Mouse (Mus musculus) embryonic facial prominence, embryonic 12.5 days (tissue): Measurements from ENCODE around the gene Zfp740. TPM values are rescaled to one million over a fixed set of nuclear protein-coding genes. Genes with fewer than 3 reads are reported as not detected.

Experiments
- ATAC-seq: fragments of 200-750 bp; cut with Nextera tagmentation; 2 replicates; pipeline ENCODE4 v1.8.0; 2017; ENCODE audit not compliant: insufficient number of reproducible peaks, insufficient read depth, low FRiP score, low TSS enrichment
- H3K27ac ChIP-seq: fragments of 300-500 bp; sonication (generic); 2 replicates; pipeline ENCODE4 v1.5.1; 2016; ENCODE audit warnings: mild to moderate bottlenecking
- H3K27me3 ChIP-seq: fragments of 300-500 bp; sonication (generic); 2 replicates; pipeline ENCODE4 v1.6.1; 2016; ENCODE audit warnings: mild to moderate bottlenecking, moderate library complexity
- H3K36me3 ChIP-seq: fragments of 300-500 bp; sonication (generic); 2 replicates; pipeline ENCODE4 v1.6.1; 2016; ENCODE audit warnings: mild to moderate bottlenecking
- H3K4me1 ChIP-seq: fragments of 300-500 bp; sonication (generic); 2 replicates; pipeline ENCODE4 v1.6.1; 2016
- H3K4me2 ChIP-seq: fragments of 300-500 bp; sonication (generic); replicated peaks from 2 replicates; pipeline ENCODE4 v1.6.1; 2016; ENCODE audit warnings: mild to moderate bottlenecking, moderate library complexity
- H3K4me3 ChIP-seq: fragments of 300-500 bp; sonication (generic); 2 replicates; pipeline ENCODE4 v1.5.1; 2016; ENCODE audit warnings: mild to moderate bottlenecking
- H3K9ac ChIP-seq: fragments of 300-500 bp; sonication (generic); 2 replicates; pipeline ENCODE4 v1.6.1; 2016; ENCODE audit warnings: mild to moderate bottlenecking, moderate library complexity
- H3K9me3 ChIP-seq: fragments of 300-500 bp; sonication (generic); 2 replicates; pipeline ENCODE4 v1.6.1; 2016; ENCODE audit warnings: mild to moderate bottlenecking, moderate library complexity
- WGBS: fragments of 180-500 bp; shearing (Covaris S2); methylation state at CpG from one replicate; pipeline ENCODE4 v1.1.7; 2016; 5-methylcytosine and 5-hydroxymethylcytosine counted together
- polyA plus RNA-seq: library from polyadenylated mRNA; unstranded; fragments of >200 nt; fragmentation: Nextera tagmentation; extraction: Ambion mirVana; gene quantifications from 2 replicates; pipeline ENCODE4 v1.2.1, GENCODE M21; 2016

The Zfp740 gene
- polyA plus RNA-seq, 1 experiment from 2014 or later = 119 TPM

- peak; percentile 28; the same call in 1 of the 2 replicates for ATAC-seq
- Histone ChIP-seq H3K27me3 (no peaks in the 10 kb centered on the region), H3K27ac (peak overlapping the region; percentile 99), H3K36me3 (peaks cover 27% of the 10 kb centered on the region), H3K4me2 (peak overlapping the region; percentile 84), H3K4me1 (peaks cover 70% of the 10 kb centered on the region), H3K9me3 (no peaks in the 10 kb centered on the region), H3K9ac (peak overlapping the region; percentile 95), H3K4me3 (peak overlapping the region; percentile 73)
- 18% methylated on average over 12 of the region's 14 CpGs for WGBS
These were observed 52.7 kb downstream of the Zfp740 start for GRCm38 (mm10) chr15:102255547-102256255.

DNA sequence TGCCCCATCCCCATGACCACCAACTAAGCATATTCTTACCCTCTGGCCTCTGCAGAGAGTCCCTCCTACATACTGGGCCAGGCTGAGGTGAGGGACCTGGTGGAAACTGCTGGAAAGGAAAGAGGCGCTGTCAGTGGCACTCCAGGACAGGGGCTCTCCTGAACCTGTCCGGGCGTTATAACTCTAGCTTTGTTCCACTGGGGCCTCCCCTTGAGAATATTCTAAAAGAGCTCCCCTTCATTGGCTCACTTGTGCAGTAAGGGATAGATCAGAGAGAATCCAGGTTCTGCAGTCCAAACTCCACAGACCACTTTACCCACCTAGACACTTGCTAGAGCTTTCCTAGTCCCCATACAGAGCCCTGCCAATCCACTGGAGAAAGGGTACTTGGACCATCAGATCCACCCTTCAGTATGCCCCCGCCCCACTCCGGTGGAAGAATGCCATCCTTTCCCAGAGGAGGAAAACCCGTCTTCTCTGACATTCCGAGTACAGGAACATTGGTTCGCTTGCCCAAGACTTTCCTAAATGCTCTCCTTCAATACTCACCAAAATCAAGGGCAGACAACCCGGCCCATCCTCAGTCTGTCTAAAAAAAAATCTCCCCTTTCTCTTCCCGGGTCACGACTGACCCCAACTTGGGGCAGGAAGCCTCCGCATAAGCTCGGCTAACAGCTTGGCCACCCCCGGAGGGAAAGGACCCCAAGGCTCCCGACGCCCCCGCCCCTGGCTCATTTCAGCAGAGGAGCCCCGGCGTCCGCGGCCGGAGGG, 53.6 kb downstream of the Zfp740 start:
- H3K27ac ChIP-seq = peak overlapping the region; percentile 99
- no peaks in the 10 kb centered on the region for H3K27me3 ChIP-seq
- peak overlapping the region; percentile 73 for H3K4me3 ChIP-seq
- H3K4me2 ChIP-seq = peak overlapping the region; percentile 84
- H3K36me3 ChIP-seq = peaks cover 18% of the 10 kb centered on the region
- WGBS = 2% methylated on average over 22 of the region's 22 CpGs
- peaks cover 62% of the 10 kb centered on the region for H3K4me1 ChIP-seq
- H3K9ac ChIP-seq = peak overlapping the region; percentile 95
- no peaks in the 10 kb centered on the region for H3K9me3 ChIP-seq
- no peak for ATAC-seq

DNA sequence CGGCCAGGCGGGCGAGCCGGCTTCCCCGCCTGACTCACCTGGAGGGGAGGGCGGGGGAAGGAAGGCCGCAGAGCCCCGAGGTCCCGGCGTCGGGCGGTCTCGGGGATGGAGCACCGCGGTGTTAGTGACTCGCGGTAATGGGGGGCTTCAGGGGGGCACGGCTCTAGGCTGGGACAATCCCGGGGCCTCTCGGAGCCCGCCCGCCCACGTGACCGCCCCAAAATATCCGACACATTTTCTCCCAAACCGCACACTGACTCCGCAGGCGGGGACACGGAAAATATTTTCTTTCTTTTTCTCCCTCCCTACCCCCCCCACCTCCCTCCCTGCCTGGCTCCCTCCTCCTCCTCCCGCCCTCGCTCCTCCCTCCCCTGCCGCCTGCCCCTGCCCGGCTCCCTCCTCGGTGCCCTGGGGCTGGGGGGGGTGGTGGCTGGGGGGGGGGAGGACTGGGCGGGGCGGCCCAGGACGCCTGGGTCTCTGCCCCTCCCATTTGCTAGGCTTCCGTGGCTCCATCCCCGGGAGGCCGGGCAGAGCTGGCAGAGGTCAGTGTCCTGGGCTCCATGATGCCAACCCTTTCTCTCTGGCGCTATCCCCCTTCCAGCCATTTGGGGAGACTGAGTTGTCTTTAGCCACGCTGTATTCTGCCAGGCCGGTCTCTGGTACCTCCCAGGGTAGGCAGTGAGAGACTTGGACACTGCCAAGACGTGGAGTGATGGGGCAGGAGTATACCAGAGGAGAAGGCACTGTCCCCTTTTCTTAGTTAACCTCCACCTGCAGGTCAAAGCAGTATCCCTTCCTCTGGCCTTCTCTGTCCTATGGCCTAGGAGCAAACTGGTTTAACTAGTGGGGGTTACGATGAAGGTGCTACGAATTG, 54.4 kb downstream of the Zfp740 start, which contains the start of gene Rarg:
Gene Rarg (minus strand): TSS at position 316 of the 874 bp plus-strand sequence.
- peak; percentile 57 for ATAC-seq
- H3K36me3 ChIP-seq = peaks cover 10% of the 10 kb centered on the region
- peak within 1 kb of the TSS; percentile 73 for H3K4me3 ChIP-seq
- H3K9ac ChIP-seq = peak within 1 kb of the TSS; percentile 95
- WGBS = 1% methylated on average over 38 of the region's 46 CpGs
- peak within 1 kb of the TSS; percentile 84 for H3K4me2 ChIP-seq
- H3K9me3 ChIP-seq = no peaks in the 10 kb centered on the region
- peaks cover 61% of the 10 kb centered on the region for H3K4me1 ChIP-seq
- H3K27me3 ChIP-seq = no peaks in the 10 kb centered on the region
- H3K27ac ChIP-seq = peak within 1 kb of the TSS; percentile 99

DNA sequence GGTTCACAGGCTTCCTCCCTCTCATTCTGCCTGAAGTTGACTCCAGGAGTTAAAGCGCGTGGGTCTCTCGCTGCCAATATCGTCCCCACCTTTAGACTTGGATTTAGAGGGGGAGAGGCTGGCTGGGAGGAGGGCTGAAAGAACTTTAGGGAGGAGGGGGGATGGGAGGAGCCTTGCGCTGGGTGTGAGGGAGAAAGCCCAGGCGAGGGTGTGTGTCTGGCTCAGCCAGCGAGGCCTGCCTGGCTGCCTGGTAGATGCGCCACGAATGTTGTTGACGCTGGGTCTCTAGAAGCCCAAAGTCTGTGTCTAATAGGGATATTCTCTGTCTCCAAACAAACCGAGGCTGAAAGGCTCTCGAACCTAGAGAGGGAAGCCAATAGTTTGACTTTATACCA, 55.0 kb downstream of the Zfp740 start:
- H3K9ac ChIP-seq = peak overlapping the region; percentile 95
- peak overlapping the region; percentile 99 for H3K27ac ChIP-seq
- H3K36me3 ChIP-seq = 0 out of 2 replicates have a peak, but pooled peaks cover 8% of the 10 kb centered on the region
- WGBS = 2% methylated on average over 12 of the region's 12 CpGs
- peaks cover 60% of the 10 kb centered on the region for H3K4me1 ChIP-seq
- H3K4me3 ChIP-seq = peak overlapping the region; percentile 73
- peak overlapping the region; percentile 84 for H3K4me2 ChIP-seq
- peak; percentile 17; the same call in 1 of the 2 replicates for ATAC-seq
- no peaks in the 10 kb centered on the region for H3K9me3 ChIP-seq
- H3K27me3 ChIP-seq = no peaks in the 10 kb centered on the region

- peak overlapping the region; percentile 99 for H3K27ac ChIP-seq
- 0 out of 2 replicates have a peak, but pooled peaks cover 2% of the 10 kb centered on the region for H3K36me3 ChIP-seq
- peak overlapping the region; percentile 84 for H3K4me2 ChIP-seq
- H3K27me3 ChIP-seq = no peaks in the 10 kb centered on the region
- WGBS = 4% methylated on average over 10 of the region's 11 CpGs
- peak overlapping the region; percentile 73 for H3K4me3 ChIP-seq
- peak overlapping the region; percentile 33 for H3K9ac ChIP-seq
- ATAC-seq = no peak; the same call in 1 of the 2 replicates
- peaks cover 55% of the 10 kb centered on the region for H3K4me1 ChIP-seq
- no peaks in the 10 kb centered on the region for H3K9me3 ChIP-seq
These were observed 55.7 kb downstream of the Zfp740 start for GRCm38 (mm10) chr15:102258581-102259253.

GRCm38 (mm10) chr15:102262582-102262981, 59.5 kb downstream of the Zfp740 start:
- H3K4me3 ChIP-seq = no peak overlapping the region
- H3K27ac ChIP-seq = peak overlapping the region; percentile 48
- no peaks in the 10 kb centered on the region for H3K27me3 ChIP-seq
- H3K36me3 ChIP-seq = no peaks in the 10 kb centered on the region
- H3K9ac ChIP-seq = no peak overlapping the region
- ATAC-seq = peak; percentile 61; the same call in 1 of the 2 replicates
- H3K4me1 ChIP-seq = peaks cover 36% of the 10 kb centered on the region
- 37% methylated on average over 7 of the region's 7 CpGs for WGBS
- no peak overlapping the region for H3K4me2 ChIP-seq
- no peaks in the 10 kb centered on the region for H3K9me3 ChIP-seq

- ATAC-seq = no peak
- Histone ChIP-seq H3K9me3 (no peaks in the 10 kb centered on the region), H3K27ac (peak overlapping the region; percentile 48), H3K4me1 (peaks cover 32% of the 10 kb centered on the region), H3K36me3 (no peaks in the 10 kb centered on the region), H3K9ac (no peak overlapping the region), H3K4me3 (no peak overlapping the region), H3K4me2 (no peak overlapping the region), H3K27me3 (no peaks in the 10 kb centered on the region)
- 83% methylated on average over 2 of the region's 2 CpGs for WGBS
These were observed 60.0 kb downstream of the Zfp740 start for GRCm38 (mm10) chr15:102263037-102263436.

Other genes with a start within 250 kb of the Zfp740 start
- 0.13 TPM in 1 of 2 replicates, not detected in the other for gene Krt78, start 249.0 kb upstream of the Zfp740 start, polyA plus RNA-seq
- 45.6 and 56.5 TPM in 2 replicates for gene Krt8, start 198.8 kb upstream of the Zfp740 start, polyA plus RNA-seq
- gene Krt18, start 175.1 kb upstream of the Zfp740 start, polyA plus RNA-seq = 47.5 and 50.6 TPM in 2 replicates
- 113 and 120 TPM in 2 replicates for gene Eif4b, start 129.5 kb upstream of the Zfp740 start, polyA plus RNA-seq
- gene Tns2, start 102.8 kb upstream of the Zfp740 start, polyA plus RNA-seq = 29.6 and 34.0 TPM in 2 replicates
- 15.6 and 15.7 TPM in 2 replicates for gene Spryd3, start 67.0 kb upstream of the Zfp740 start, polyA plus RNA-seq
- 0.92 and 1.2 TPM in 2 replicates for gene Igfbp6, start 58.9 kb upstream of the Zfp740 start, polyA plus RNA-seq
- gene Soat2, start 52.7 kb upstream of the Zfp740 start, polyA plus RNA-seq = 0.13 and 0.17 TPM in 2 replicates
- 82.8 and 91.1 TPM in 2 replicates for gene Csad, start 1.5 kb downstream of the Zfp740 start, polyA plus RNA-seq
- 1.9 and 2.6 TPM in 2 replicates for gene Itgb7, start 28.7 kb downstream of the Zfp740 start, polyA plus RNA-seq
- gene Rarg, start 54.3 kb downstream of the Zfp740 start, polyA plus RNA-seq = 121 and 123 TPM in 2 replicates
- 0.99 and 1.1 TPM in 2 replicates for gene Gm9918, start 67.3 kb downstream of the Zfp740 start, polyA plus RNA-seq
- gene Mfsd5, start 76.2 kb downstream of the Zfp740 start, polyA plus RNA-seq = 57.9 and 60.1 TPM in 2 replicates
- 36.1 and 37.1 TPM in 2 replicates for gene Espl1, start 93.0 kb downstream of the Zfp740 start, polyA plus RNA-seq
- gene Pfdn5, start 122.9 kb downstream of the Zfp740 start, polyA plus RNA-seq = 433 and 448 TPM in 2 replicates
- 113 and 114 TPM in 2 replicates for gene Myg1, start 128.5 kb downstream of the Zfp740 start, polyA plus RNA-seq
- gene Aaas, start 147.5 kb downstream of the Zfp740 start, polyA plus RNA-seq = 78.4 and 89.3 TPM in 2 replicates
- 8.5 and 9.4 TPM in 2 replicates for gene Sp7, start 163.9 kb downstream of the Zfp740 start, polyA plus RNA-seq
- 12.0 TPM in 2 replicates for gene Sp1, start 202.9 kb downstream of the Zfp740 start, polyA plus RNA-seq
- 0.13 and 0.60 TPM in 2 replicates for gene Amhr2, start 242.1 kb downstream of the Zfp740 start, polyA plus RNA-seq